Mouse (Mus musculus): ENCODE measurements around the gene Atp5h.
A peak's percentile ranks its signal among the peaks of the same experiment; 100 is the strongest.

DNA sequence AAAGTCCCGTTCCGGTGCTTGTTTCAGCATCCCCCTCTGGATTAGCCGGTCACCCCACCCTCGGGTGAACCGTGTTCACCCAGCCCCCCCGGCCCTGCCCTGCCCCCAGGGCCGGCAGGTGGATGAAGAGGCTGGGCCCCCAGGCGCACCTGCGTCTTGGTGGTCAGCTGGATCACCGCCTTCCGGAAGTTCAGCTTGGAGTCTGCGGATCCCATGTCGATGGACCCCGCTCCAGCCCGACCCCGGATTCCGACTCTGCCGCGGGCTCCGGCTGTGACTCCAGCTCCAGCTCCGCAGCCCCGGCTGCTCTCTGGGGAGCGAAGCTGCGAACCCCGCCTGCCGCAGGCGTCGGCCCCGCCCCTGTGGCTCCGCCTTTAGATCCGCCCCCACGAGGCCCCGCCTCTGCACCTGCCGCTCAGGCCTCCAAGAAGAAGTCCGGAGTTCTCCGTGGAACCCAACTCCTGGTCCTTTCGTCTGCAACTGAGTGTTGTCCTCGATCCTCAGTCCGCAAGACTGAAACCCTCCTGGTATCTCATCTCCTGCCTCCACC lies 52.3 kb downstream of the Atp5h start, which contains the start of gene Hid1:
- TF ChIP-seq CTCF (IDR thresholded peaks at IDR 0.05; ENCODE audit: extremely low read depth, insufficient read length, insufficient replicate concordance, low read depth, low read length) (no peak), POLR2A (IDR thresholded peaks at IDR 0.05; ENCODE audit: low read depth, low read length) (peak; percentile 53; the same call in 1 of the 2 replicates)

All from small intestine, adult 2 months (tissue).